Mouse (Mus musculus) CH12.LX (cell line): Measurements from ENCODE around the gene Rims1. TPM values are rescaled to one million over a fixed set of nuclear protein-coding genes. Genes with fewer than 3 reads are reported as not detected.

Source experiments
- DNase-seq: peaks from one replicate; pipeline ENCODE4 v3.0.0-alpha.2; 2013; ENCODE audit errors: extremely low read depth
- H3K27ac ChIP-seq: 2 replicates; pipeline ENCODE4 v1.5.1; 2012; ENCODE audit warnings: low read depth, mild to moderate bottlenecking, control low read depth, moderate library complexity; ENCODE audit not compliant: insufficient read depth
- H3K27me3 ChIP-seq: replicated peaks from 2 replicates; pipeline ENCODE3; 2012; ENCODE audit warnings: inconsistent platforms
- H3K36me3 ChIP-seq, 2 experiments: replicated peaks in 1 of 2; 2 replicates each; pipeline versions ENCODE3 to v1.6.1; 2012; ENCODE audit warnings: inconsistent platforms in 1 of 2, low read length in 1 of 2, mild to moderate bottlenecking in 1 of 2, mixed read lengths in 1 of 2, moderate library complexity in 1 of 2; ENCODE audit not compliant: control insufficient read depth in 1 of 2, insufficient read depth in 1 of 2
- H3K4me1 ChIP-seq, 2 experiments: 2 replicates each; pipeline ENCODE4 v1.6.1; 2012; ENCODE audit warnings: inconsistent platforms in 1 of 2, moderate library complexity in 1 of 2; ENCODE audit not compliant: insufficient read depth in 2 of 2, control insufficient read depth in 1 of 2
- H3K4me2 ChIP-seq: 2 replicates; pipeline ENCODE4 v1.6.1; 2012; ENCODE audit warnings: low read depth, mild to moderate bottlenecking, control low read depth; ENCODE audit not compliant: poor library complexity, insufficient read depth, severe bottlenecking
- H3K4me3 ChIP-seq, 3 experiments: fragments of 150-350 bp in 1 of 3; sonication (generic) in 1 of 3; replicated peaks in 1 of 3; 2 replicates each; pipeline versions ENCODE3 to v1.5.1; 2011 to 2012; ENCODE audit warnings: low read depth in 2 of 3, low read length in 2 of 3, mild to moderate bottlenecking in 2 of 3, moderate library complexity in 2 of 3, control low read depth in 1 of 3, improper control_type of control experiment in 1 of 3, inconsistent platforms in 1 of 3, mixed read lengths in 1 of 3; ENCODE audit not compliant: poor library complexity in 1 of 3
- H3K79me2 ChIP-seq: replicated peaks from 2 replicates; pipeline ENCODE4 v1.6.1; 2012; ENCODE audit warnings: mild to moderate bottlenecking, moderate library complexity; ENCODE audit not compliant: control insufficient read depth, poor library complexity, insufficient read depth, severe bottlenecking; ENCODE audit errors: extremely low read depth
- H3K9ac ChIP-seq: 2 replicates; pipeline ENCODE4 v1.6.1; 2012; ENCODE audit warnings: low read depth, mild to moderate bottlenecking, control low read depth, moderate library complexity; ENCODE audit not compliant: insufficient read depth
- H3K9me3 ChIP-seq: replicated peaks from 2 replicates; pipeline ENCODE3; 2012; ENCODE audit warnings: low read length, inconsistent platforms, mixed read lengths
- BHLHE40 ChIP-seq: IDR thresholded peaks from 2 replicates; pipeline ENCODE4 v1.6.1; 2011; ENCODE audit warnings: mild to moderate bottlenecking, low read depth, low read length, improper control_type of control experiment
- CHD1 ChIP-seq: IDR thresholded peaks from 2 replicates; pipeline ENCODE4 v1.6.1; 2012; ENCODE audit warnings: low read depth, low read length, improper control_type of control experiment, inconsistent platforms
- CTCF ChIP-seq, 2 experiments: IDR thresholded peaks in 1 of 2; conservative IDR thresholded peaks in 1 of 2; 2 replicates each; pipeline ENCODE4 v1.5.1; 2011 to 2012; ENCODE audit warnings: low read depth in 2 of 2, low read length in 2 of 2, improper control_type of control experiment in 1 of 2, inconsistent platforms in 1 of 2, mild to moderate bottlenecking in 1 of 2, moderate library complexity in 1 of 2
- GABPA ChIP-seq: IDR thresholded peaks from 2 replicates; pipeline ENCODE4 v1.6.1; 2012; ENCODE audit warnings: low read depth, low read length, improper control_type of control experiment, inconsistent platforms; ENCODE audit not compliant: insufficient replicate concordance
- KAT2A ChIP-seq: IDR thresholded peaks from 2 replicates; pipeline ENCODE4 v1.6.1; 2012; ENCODE audit warnings: low read length, improper control_type of control experiment, inconsistent platforms; ENCODE audit not compliant: insufficient replicate concordance
- MAX ChIP-seq: IDR thresholded peaks from 2 replicates; pipeline ENCODE4 v1.6.1; 2011; ENCODE audit warnings: low read length, improper control_type of control experiment
- MAZ ChIP-seq: IDR thresholded peaks from 2 replicates; pipeline ENCODE4 v1.6.1; 2012; ENCODE audit warnings: low read depth, mild to moderate bottlenecking, inconsistent platforms, low read length, improper control_type of control experiment, moderate library complexity
- MXI1 ChIP-seq: IDR thresholded peaks from 2 replicates; pipeline ENCODE4 v1.6.1; 2011; ENCODE audit warnings: mild to moderate bottlenecking, low read depth, low read length, improper control_type of control experiment
- MYC ChIP-seq: IDR thresholded peaks from 2 replicates; pipeline ENCODE4 v1.6.1; 2011; ENCODE audit warnings: low read depth, mild to moderate bottlenecking, improper control_type of control experiment, low read length
- NRF1 ChIP-seq: IDR thresholded peaks from 2 replicates; pipeline ENCODE4 v1.6.1; 2014; ENCODE audit warnings: low read depth, mild to moderate bottlenecking, inconsistent platforms, low read length, improper control_type of control experiment, moderate library complexity
- PAX5 ChIP-seq: IDR thresholded peaks from 2 replicates; pipeline ENCODE4 v1.6.1; 2012; ENCODE audit warnings: low read length, inconsistent platforms, mixed read lengths
- POLR2A ChIP-seq: IDR thresholded peaks from 2 replicates; pipeline ENCODE4 v1.6.1; 2011; ENCODE audit warnings: low read depth, mild to moderate bottlenecking, improper control_type of control experiment, low read length
- POLR2AphosphoS2 ChIP-seq: IDR thresholded peaks from 2 replicates; pipeline ENCODE4 v1.6.1; 2011; ENCODE audit warnings: low read depth, low read length, improper control_type of control experiment
- RAD21 ChIP-seq: IDR thresholded peaks from 2 replicates; pipeline ENCODE4 v1.6.1; 2011; ENCODE audit warnings: low read depth, mild to moderate bottlenecking, low read length, improper control_type of control experiment, moderate library complexity
- RCOR1 ChIP-seq: conservative IDR thresholded peaks from 2 replicates; pipeline ENCODE4 v1.6.1; 2012; ENCODE audit warnings: low read depth, mild to moderate bottlenecking, inconsistent platforms, low read length, improper control_type of control experiment
- SIN3A ChIP-seq: IDR thresholded peaks from 2 replicates; pipeline ENCODE4 v1.6.1; 2012; ENCODE audit warnings: low read length, improper control_type of control experiment, inconsistent platforms
- TBP ChIP-seq: conservative IDR thresholded peaks from 2 replicates; pipeline ENCODE4 v1.6.1; 2011; ENCODE audit warnings: low read depth, low read length, improper control_type of control experiment
- TCF12 ChIP-seq: IDR thresholded peaks from 2 replicates; pipeline ENCODE4 v1.6.1; 2014; ENCODE audit warnings: low read depth, mild to moderate bottlenecking, inconsistent platforms, low read length, improper control_type of control experiment
- USF1 ChIP-seq: IDR thresholded peaks from 2 replicates; pipeline ENCODE4 v1.6.1; 2014; ENCODE audit warnings: low read depth, mild to moderate bottlenecking, inconsistent platforms, low read length, improper control_type of control experiment
- ZC3H11A ChIP-seq: IDR thresholded peaks from 2 replicates; pipeline ENCODE4 v1.6.1; 2012; ENCODE audit warnings: low read depth, mild to moderate bottlenecking, inconsistent platforms, low read length, improper control_type of control experiment
- ZNF384 ChIP-seq: IDR thresholded peaks from 2 replicates; pipeline ENCODE4 v1.6.1; 2012; ENCODE audit warnings: low read depth, low read length, improper control_type of control experiment, inconsistent platforms
- dilution Hi-C: fragments of 300-500 bp; cut with MboI; formaldehyde crosslinking; loops from 2 replicates; pipeline ENCODE4 v1.14.3; 2020; ENCODE audit warnings: low sequenced_read_pairs; ENCODE audit not compliant: extremely low pct_unique_long_range_greater_than_20kb, extremely low pct_ligation_motif_present
- in situ Hi-C: fragments of 300-500 bp; cut with MboI; formaldehyde crosslinking; loops from 3 replicates; pipeline ENCODE4 v1.14.3; 2019; ENCODE audit warnings: low sequenced_read_pairs, low pct_ligation_motif_present, low pct_unique_long_range_greater_than_20kb, mixed read lengths
- polyA plus RNA-seq: library from polyadenylated mRNA; unstranded; fragments of >175 nt; gene quantifications from 2 replicates; pipeline ENCODE4 v1.2.1, GENCODE M21; 2012; ENCODE audit warnings: low read depth; ENCODE audit not compliant: insufficient read length
- total RNA-seq, 2 experiments: library from RNA; depleted of rRNA; stranded (reverse); fragments of 300-350 nt in 1 of 2; fragments of >200 nt in 1 of 2; gene quantifications; 2 replicates each; pipeline ENCODE4 v1.2.3; 2012 to 2014

Rims1 gene
- total and polyA plus RNA-seq, 3 experiments, result not detected

DNA sequence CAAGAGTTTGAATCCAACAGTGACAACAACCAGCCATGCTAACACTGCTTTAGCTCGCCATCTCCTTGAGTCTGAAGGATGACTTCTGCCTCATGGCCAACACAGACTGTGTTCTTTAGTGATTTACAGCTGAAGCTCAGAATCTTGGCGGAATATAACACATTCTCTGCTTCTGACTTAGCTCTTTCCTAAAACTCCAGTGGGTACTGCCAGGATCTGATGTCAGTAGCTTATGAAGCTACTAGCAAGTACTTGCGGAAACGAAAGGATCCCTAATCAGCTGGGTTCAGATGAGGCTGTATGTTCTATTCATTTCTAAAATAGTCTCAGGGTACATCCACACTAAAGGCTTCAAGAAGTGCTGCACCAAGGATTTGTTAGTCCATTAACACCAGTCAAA is 290.7 kb downstream of the Rims1 start:
- in situ Hi-C loops, result no loop called here
- Histone ChIP-seq H3K27ac (no peak overlapping the region), H3K36me3 (no peaks in the 10 kb centered on the region), H3K9me3 (no peaks in the 10 kb centered on the region), H3K9ac (no peak overlapping the region)
- DNase-seq, result no peak
- no peak for TF ChIP-seq TCF12
- TF ChIP-seq MAX, result no peak
- no peak for TF ChIP-seq POLR2AphosphoS2
- no peak for TF ChIP-seq NRF1
- TF ChIP-seq, all 38 proteins: peak for 0
- H3K4me2 ChIP-seq, result no peak overlapping the region
- H3K27me3 ChIP-seq, result no peaks in the 10 kb centered on the region
- H3K4me1 ChIP-seq, result peaks cover 0 to 6% of the 10 kb centered on the region in 2 experiments; a peak in 2 of 4 replicates
- dilution Hi-C loops, result no loop called here
- H3K4me3 ChIP-seq, result no peak overlapping the region
- H3K79me2 ChIP-seq, result no peaks in the 10 kb centered on the region

- dilution Hi-C loops, result no loop called here
- H3K27me3 ChIP-seq, result no peaks in the 10 kb centered on the region
- no peak overlapping the region for H3K4me2 ChIP-seq
- DNase-seq, result no peak
- no peaks in the 10 kb centered on the region for H3K79me2 ChIP-seq
- H3K4me3 ChIP-seq, result no peak overlapping the region
- in situ Hi-C loops, result no loop called here
- TF ChIP-seq CHD1 (no peak), SIN3A (no peak), RAD21 (no peak), CTCF (conservative IDR thresholded peaks at IDR 0.05 in 1 of 2, IDR thresholded peaks at IDR 0.05 in 1 of 2; ENCODE audit: low read depth in 2 of 2, low read length in 2 of 2) (no peak), TBP (no peak), ZNF384 (no peak), BHLHE40 (no peak), MAZ (no peak), USF1 (no peak), MYC (no peak), ZC3H11A (no peak)
- H3K9ac ChIP-seq, result no peak overlapping the region
- H3K27ac ChIP-seq, result no peak overlapping the region
- H3K9me3 ChIP-seq, result no peaks in the 10 kb centered on the region
- H3K4me1 ChIP-seq, result peaks cover 0 to 6% of the 10 kb centered on the region in 2 experiments; a peak in 2 of 4 replicates
- no peaks in the 10 kb centered on the region for H3K36me3 ChIP-seq
Measured at GRCm38 (mm10) chr1:22512421-22512820, 293.4 kb downstream of the Rims1 start.

- Histone ChIP-seq H3K27ac (no peak overlapping the region), H3K9ac (no peak overlapping the region), H3K36me3 (no peaks in the 10 kb centered on the region), H3K79me2 (no peaks in the 10 kb centered on the region), H3K27me3 (no peaks in the 10 kb centered on the region), H3K4me1 (peaks cover 0 to 6% of the 10 kb centered on the region in 2 experiments; a peak in 2 of 4 replicates), H3K9me3 (no peaks in the 10 kb centered on the region), H3K4me3 (no peak overlapping the region), H3K4me2 (no peak overlapping the region)
- no peak for TF ChIP-seq KAT2A
- TF ChIP-seq CHD1, result no peak
- no peak for TF ChIP-seq GABPA
- TF ChIP-seq PAX5, result no peak
- no peak for TF ChIP-seq MXI1
- no peak for TF ChIP-seq POLR2A
- no peak for TF ChIP-seq CTCF (conservative IDR thresholded peaks at IDR 0.05 in 1 of 2, IDR thresholded peaks at IDR 0.05 in 1 of 2; ENCODE audit: low read depth in 2 of 2, low read length in 2 of 2)
- TF ChIP-seq RCOR1, result no peak
- in situ Hi-C loops (no loop called here), dilution Hi-C loops (no loop called here)
- no peak for DNase-seq
Measured at GRCm38 (mm10) chr1:22511614-22512013, 294.2 kb downstream of the Rims1 start.
